Mouse (Mus musculus) CH12.LX (cell line): Measurements from ENCODE around the gene Ldb2. TPM values are rescaled to one million over a fixed set of nuclear protein-coding genes. Genes with fewer than 3 reads are reported as not detected.

Experiments
- DNase-seq: peaks from one replicate; pipeline ENCODE4 v3.0.0-alpha.2; 2013; ENCODE audit errors: extremely low read depth
- H3K27ac ChIP-seq: 2 replicates; pipeline ENCODE4 v1.5.1; 2012; ENCODE audit warnings: low read depth, mild to moderate bottlenecking, control low read depth, moderate library complexity; ENCODE audit not compliant: insufficient read depth
- H3K27me3 ChIP-seq: replicated peaks from 2 replicates; pipeline ENCODE3; 2012; ENCODE audit warnings: inconsistent platforms
- H3K36me3 ChIP-seq, 2 experiments: replicated peaks in 1 of 2; 2 replicates each; pipeline versions ENCODE3 to v1.6.1; 2012; ENCODE audit warnings: inconsistent platforms in 1 of 2, low read length in 1 of 2, mild to moderate bottlenecking in 1 of 2, mixed read lengths in 1 of 2, moderate library complexity in 1 of 2; ENCODE audit not compliant: control insufficient read depth in 1 of 2, insufficient read depth in 1 of 2
- H3K4me1 ChIP-seq, 2 experiments: 2 replicates each; pipeline ENCODE4 v1.6.1; 2012; ENCODE audit warnings: inconsistent platforms in 1 of 2, moderate library complexity in 1 of 2; ENCODE audit not compliant: insufficient read depth in 2 of 2, control insufficient read depth in 1 of 2
- H3K4me2 ChIP-seq: 2 replicates; pipeline ENCODE4 v1.6.1; 2012; ENCODE audit warnings: low read depth, mild to moderate bottlenecking, control low read depth; ENCODE audit not compliant: poor library complexity, insufficient read depth, severe bottlenecking
- H3K4me3 ChIP-seq, 3 experiments: fragments of 150-350 bp in 1 of 3; sonication (generic) in 1 of 3; replicated peaks in 1 of 3; 2 replicates each; pipeline versions ENCODE3 to v1.5.1; 2011 to 2012; ENCODE audit warnings: low read depth in 2 of 3, low read length in 2 of 3, mild to moderate bottlenecking in 2 of 3, moderate library complexity in 2 of 3, control low read depth in 1 of 3, improper control_type of control experiment in 1 of 3, inconsistent platforms in 1 of 3, mixed read lengths in 1 of 3; ENCODE audit not compliant: poor library complexity in 1 of 3
- H3K79me2 ChIP-seq: replicated peaks from 2 replicates; pipeline ENCODE4 v1.6.1; 2012; ENCODE audit warnings: mild to moderate bottlenecking, moderate library complexity; ENCODE audit not compliant: control insufficient read depth, poor library complexity, insufficient read depth, severe bottlenecking; ENCODE audit errors: extremely low read depth
- H3K9ac ChIP-seq: 2 replicates; pipeline ENCODE4 v1.6.1; 2012; ENCODE audit warnings: low read depth, mild to moderate bottlenecking, control low read depth, moderate library complexity; ENCODE audit not compliant: insufficient read depth
- H3K9me3 ChIP-seq: replicated peaks from 2 replicates; pipeline ENCODE3; 2012; ENCODE audit warnings: low read length, inconsistent platforms, mixed read lengths
- BHLHE40 ChIP-seq: IDR thresholded peaks from 2 replicates; pipeline ENCODE4 v1.6.1; 2011; ENCODE audit warnings: mild to moderate bottlenecking, low read depth, low read length, improper control_type of control experiment
- CHD1 ChIP-seq: IDR thresholded peaks from 2 replicates; pipeline ENCODE4 v1.6.1; 2012; ENCODE audit warnings: low read depth, low read length, improper control_type of control experiment, inconsistent platforms
- CHD2 ChIP-seq: IDR thresholded peaks from 2 replicates; pipeline ENCODE4 v1.6.1; 2011; ENCODE audit warnings: low read length, improper control_type of control experiment
- ETS1 ChIP-seq: conservative IDR thresholded peaks from 2 replicates; pipeline ENCODE4 v1.6.1; 2012; ENCODE audit warnings: low read depth, mild to moderate bottlenecking, inconsistent platforms, low read length, improper control_type of control experiment, moderate library complexity
- HCFC1 ChIP-seq: IDR thresholded peaks from 2 replicates; pipeline ENCODE4 v1.6.1; 2012; ENCODE audit warnings: low read depth, mild to moderate bottlenecking, inconsistent platforms, low read length, improper control_type of control experiment
- IRF4 ChIP-seq: IDR thresholded peaks from 2 replicates; pipeline ENCODE4 v1.6.1; 2014; ENCODE audit warnings: low read depth, mild to moderate bottlenecking, inconsistent platforms, low read length, improper control_type of control experiment
- JUN ChIP-seq: IDR thresholded peaks from 2 replicates; pipeline ENCODE4 v1.6.1; 2011; ENCODE audit warnings: low read depth, mild to moderate bottlenecking, low read length, improper control_type of control experiment, moderate library complexity; ENCODE audit not compliant: insufficient read depth
- KAT2A ChIP-seq: IDR thresholded peaks from 2 replicates; pipeline ENCODE4 v1.6.1; 2012; ENCODE audit warnings: low read length, improper control_type of control experiment, inconsistent platforms; ENCODE audit not compliant: insufficient replicate concordance
- MAX ChIP-seq: IDR thresholded peaks from 2 replicates; pipeline ENCODE4 v1.6.1; 2011; ENCODE audit warnings: low read length, improper control_type of control experiment
- MXI1 ChIP-seq: IDR thresholded peaks from 2 replicates; pipeline ENCODE4 v1.6.1; 2011; ENCODE audit warnings: mild to moderate bottlenecking, low read depth, low read length, improper control_type of control experiment
- PAX5 ChIP-seq: IDR thresholded peaks from 2 replicates; pipeline ENCODE4 v1.6.1; 2012; ENCODE audit warnings: low read length, inconsistent platforms, mixed read lengths
- POLR2AphosphoS2 ChIP-seq: IDR thresholded peaks from 2 replicates; pipeline ENCODE4 v1.6.1; 2011; ENCODE audit warnings: low read depth, low read length, improper control_type of control experiment
- RCOR1 ChIP-seq: conservative IDR thresholded peaks from 2 replicates; pipeline ENCODE4 v1.6.1; 2012; ENCODE audit warnings: low read depth, mild to moderate bottlenecking, inconsistent platforms, low read length, improper control_type of control experiment
- TBP ChIP-seq: conservative IDR thresholded peaks from 2 replicates; pipeline ENCODE4 v1.6.1; 2011; ENCODE audit warnings: low read depth, low read length, improper control_type of control experiment
- TCF12 ChIP-seq: IDR thresholded peaks from 2 replicates; pipeline ENCODE4 v1.6.1; 2014; ENCODE audit warnings: low read depth, mild to moderate bottlenecking, inconsistent platforms, low read length, improper control_type of control experiment
- USF1 ChIP-seq: IDR thresholded peaks from 2 replicates; pipeline ENCODE4 v1.6.1; 2014; ENCODE audit warnings: low read depth, mild to moderate bottlenecking, inconsistent platforms, low read length, improper control_type of control experiment
- USF2 ChIP-seq: conservative IDR thresholded peaks from 2 replicates; pipeline ENCODE4 v1.6.1; 2011; ENCODE audit warnings: low read depth, low read length, improper control_type of control experiment
- ZNF384 ChIP-seq: IDR thresholded peaks from 2 replicates; pipeline ENCODE4 v1.6.1; 2012; ENCODE audit warnings: low read depth, low read length, improper control_type of control experiment, inconsistent platforms
- dilution Hi-C: fragments of 300-500 bp; cut with MboI; formaldehyde crosslinking; loops from 2 replicates; pipeline ENCODE4 v1.14.3; 2020; ENCODE audit warnings: low sequenced_read_pairs; ENCODE audit not compliant: extremely low pct_unique_long_range_greater_than_20kb, extremely low pct_ligation_motif_present
- in situ Hi-C: fragments of 300-500 bp; cut with MboI; formaldehyde crosslinking; loops from 3 replicates; pipeline ENCODE4 v1.14.3; 2019; ENCODE audit warnings: low sequenced_read_pairs, low pct_ligation_motif_present, low pct_unique_long_range_greater_than_20kb, mixed read lengths
- polyA plus RNA-seq: library from polyadenylated mRNA; unstranded; fragments of >175 nt; gene quantifications from 2 replicates; pipeline ENCODE4 v1.2.1, GENCODE M21; 2012; ENCODE audit warnings: low read depth; ENCODE audit not compliant: insufficient read length
- total RNA-seq, 2 experiments: library from RNA; depleted of rRNA; stranded (reverse); fragments of 300-350 nt in 1 of 2; fragments of >200 nt in 1 of 2; gene quantifications; 2 replicates each; pipeline ENCODE4 v1.2.3; 2012 to 2014

Gene Ldb2
- total and polyA plus RNA-seq, 3 experiments: not detected

DNA sequence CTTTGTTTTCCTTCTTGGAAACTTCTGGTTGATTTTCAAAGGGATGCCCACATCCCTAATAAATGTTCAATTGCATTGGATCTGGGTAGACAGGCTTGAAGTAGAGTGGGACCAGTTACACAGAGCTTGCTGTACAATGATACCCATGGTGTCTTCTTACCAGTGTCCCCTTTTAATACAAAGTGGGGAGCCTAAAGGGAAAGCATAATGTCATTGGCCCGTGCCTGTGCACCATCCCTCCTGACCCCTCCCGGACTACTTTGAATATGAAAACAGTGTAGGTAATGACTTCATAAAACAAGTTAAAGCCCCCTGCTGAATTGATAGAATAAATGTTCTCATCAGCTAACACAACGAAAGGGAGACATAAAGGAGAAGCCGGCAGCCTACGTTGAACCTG is 172.0 kb downstream of the Ldb2 start:
- Histone ChIP-seq H3K9me3 (no peaks in the 10 kb centered on the region), H3K4me2 (no peak overlapping the region), H3K4me1 (no peaks in the 10 kb centered on the region), H3K9ac (no peak overlapping the region), H3K4me3 (no peak overlapping the region)
- TF ChIP-seq CHD1 (no peak), JUN (no peak), MAX (no peak), ZNF384 (no peak), ETS1 (no peak), USF2 (no peak), HCFC1 (no peak), TBP (no peak), CHD2 (no peak), USF1 (no peak), IRF4 (no peak), TCF12 (no peak), KAT2A (no peak)
- TF ChIP-seq, all 38 proteins: peak for 0
- DNase-seq: no peak
- in situ Hi-C loops (no loop called here), dilution Hi-C loops (no loop called here)
- H3K79me2 ChIP-seq: no peaks in the 10 kb centered on the region
- no peak overlapping the region for H3K27ac ChIP-seq
- H3K27me3 ChIP-seq: no peaks in the 10 kb centered on the region
- H3K36me3 ChIP-seq: no peaks in the 10 kb centered on the region

DNA sequence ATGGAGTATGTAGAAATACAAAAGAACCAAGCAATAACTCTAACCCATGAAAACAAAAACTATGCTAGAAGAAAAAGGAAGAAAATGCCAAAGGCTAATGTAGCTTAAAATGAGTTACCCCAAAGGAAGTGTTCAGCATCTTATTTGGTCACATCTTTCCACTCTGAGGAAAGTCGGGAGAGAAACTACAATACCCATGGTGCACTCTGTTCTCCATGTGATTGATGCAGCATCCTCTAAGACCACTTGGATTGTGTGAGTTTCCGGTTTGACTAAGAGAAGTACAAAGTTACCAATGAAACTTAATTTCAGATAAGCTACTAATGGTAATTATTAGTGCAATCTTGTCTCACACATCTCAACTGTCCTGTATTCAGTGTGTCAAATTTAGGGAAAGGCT is 172.6 kb downstream of the Ldb2 start:
- no peaks in the 10 kb centered on the region for H3K9me3 ChIP-seq
- H3K27me3 ChIP-seq: no peaks in the 10 kb centered on the region
- H3K4me2 ChIP-seq: no peak overlapping the region
- no peaks in the 10 kb centered on the region for H3K36me3 ChIP-seq
- dilution Hi-C loops: no loop called here
- H3K79me2 ChIP-seq: no peaks in the 10 kb centered on the region
- no peaks in the 10 kb centered on the region for H3K4me1 ChIP-seq
- no peak for TF ChIP-seq USF2
- peak; percentile 58 for TF ChIP-seq HCFC1
- TF ChIP-seq, all 38 proteins: peak for 1
- no peak for DNase-seq
- no peak overlapping the region for H3K9ac ChIP-seq
- no peak overlapping the region for H3K27ac ChIP-seq
- H3K4me3 ChIP-seq: no peak overlapping the region
- in situ Hi-C loops: no loop called here

DNA sequence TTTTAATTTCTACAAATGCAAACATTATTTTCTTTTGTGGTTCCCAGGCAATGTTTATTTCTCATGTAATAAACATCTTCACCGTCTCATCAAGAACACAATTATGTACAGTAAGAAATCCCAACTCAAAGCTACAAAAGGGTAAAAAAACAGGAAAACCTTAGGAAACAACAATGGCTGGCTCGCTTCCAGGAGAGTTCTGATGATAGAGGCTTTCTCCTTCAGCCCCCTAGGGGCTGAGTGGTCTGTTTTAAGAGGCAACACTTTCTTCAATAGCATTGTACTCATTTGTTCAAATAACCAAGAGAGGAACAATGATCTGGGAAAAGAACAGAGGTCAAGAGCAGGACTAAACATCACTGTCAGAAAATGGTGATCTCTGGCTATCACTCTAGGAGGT is 173.4 kb downstream of the Ldb2 start:
- H3K4me1 ChIP-seq: no peaks in the 10 kb centered on the region
- no peaks in the 10 kb centered on the region for H3K9me3 ChIP-seq
- H3K9ac ChIP-seq: no peak overlapping the region
- dilution Hi-C loops (no loop called here), in situ Hi-C loops (no loop called here)
- no peak overlapping the region for H3K27ac ChIP-seq
- H3K27me3 ChIP-seq: no peaks in the 10 kb centered on the region
- H3K4me2 ChIP-seq: no peak overlapping the region
- DNase-seq: no peak
- H3K36me3 ChIP-seq: no peaks in the 10 kb centered on the region
- H3K79me2 ChIP-seq: no peaks in the 10 kb centered on the region
- TF ChIP-seq KAT2A: no peak
- no peak for TF ChIP-seq USF1
- no peak for TF ChIP-seq TBP
- no peak for TF ChIP-seq MXI1
- TF ChIP-seq IRF4: no peak
- no peak for TF ChIP-seq PAX5
- no peak for TF ChIP-seq RCOR1
- TF ChIP-seq ZNF384: no peak
- TF ChIP-seq BHLHE40: no peak
- TF ChIP-seq CHD2: no peak
- no peak for TF ChIP-seq POLR2AphosphoS2
- TF ChIP-seq, all 38 proteins: peak for 0
- H3K4me3 ChIP-seq: no peak overlapping the region
